Mouse (Mus musculus) MEL (cell line): Measurements from ENCODE around the gene Golph3l. TPM values are rescaled to one million over a fixed set of nuclear protein-coding genes. Genes with fewer than 3 reads are reported as not detected.

Experiments
- DNase-seq: peaks from one replicate; pipeline ENCODE4 v3.0.0; 2011; ENCODE audit warnings: low read depth, low spot score
- H3K27ac ChIP-seq: 2 replicates; pipeline ENCODE4 v1.5.1; 2012; ENCODE audit warnings: low read depth, mild to moderate bottlenecking, control low read depth, low read length, moderate library complexity; ENCODE audit not compliant: control insufficient read depth
- H3K27me3 ChIP-seq, 2 experiments: fragments of 150-350 bp in 1 of 2; sonication (generic) in 1 of 2; 2 replicates each; pipeline ENCODE4 v1.6.1; 2012; ENCODE audit warnings: low read length in 2 of 2, mild to moderate bottlenecking in 2 of 2, improper control_type of control experiment in 1 of 2, moderate library complexity in 1 of 2; ENCODE audit not compliant: insufficient read depth in 2 of 2, control insufficient read depth in 1 of 2
- H3K36me3 ChIP-seq, 2 experiments: 2 replicates each; pipeline ENCODE4 v1.6.1; 2012 to 2014; ENCODE audit warnings: low read length in 2 of 2, improper control_type of control experiment in 1 of 2, inconsistent platforms in 1 of 2, mild to moderate bottlenecking in 1 of 2; ENCODE audit not compliant: insufficient read depth in 2 of 2, control insufficient read depth in 1 of 2
- H3K4me1 ChIP-seq, 2 experiments: fragments of 150-350 bp in 1 of 2; sonication (generic) in 1 of 2; 2 replicates each; pipeline ENCODE4 v1.6.1; 2012; ENCODE audit warnings: low read length in 2 of 2, improper control_type of control experiment in 1 of 2, mild to moderate bottlenecking in 1 of 2; ENCODE audit not compliant: insufficient read depth in 2 of 2, control insufficient read depth in 1 of 2
- H3K4me3 ChIP-seq, 2 experiments: fragments of 150-350 bp in 1 of 2; sonication (generic) in 1 of 2; 2 replicates each; pipeline ENCODE4 v1.5.1; 2012; ENCODE audit warnings: low read depth in 2 of 2, low read length in 2 of 2, mild to moderate bottlenecking in 2 of 2, moderate library complexity in 2 of 2, control low read depth in 1 of 2, improper control_type of control experiment in 1 of 2; ENCODE audit not compliant: control insufficient read depth in 1 of 2, insufficient read depth in 1 of 2
- H3K79me2 ChIP-seq: 2 replicates; pipeline ENCODE4 v1.6.1; 2012; ENCODE audit warnings: mild to moderate bottlenecking, low read length, moderate library complexity; ENCODE audit not compliant: control insufficient read depth, poor library complexity, insufficient read depth
- H3K9ac ChIP-seq: 2 replicates; pipeline ENCODE4 v1.6.1; 2012; ENCODE audit warnings: low read depth, mild to moderate bottlenecking, control low read depth, low read length, moderate library complexity; ENCODE audit not compliant: control insufficient read depth, poor library complexity, severe bottlenecking
- H3K9me3 ChIP-seq: fragments of 150-350 bp; sonication (generic); replicated peaks from 2 replicates; pipeline ENCODE4 v1.6.1; 2012; ENCODE audit warnings: mild to moderate bottlenecking, low read length, improper control_type of control experiment, moderate library complexity; ENCODE audit not compliant: insufficient read depth
- BHLHE40 ChIP-seq: IDR thresholded peaks from 2 replicates; pipeline ENCODE4 v1.6.1; 2012; ENCODE audit warnings: low read depth, mild to moderate bottlenecking, inconsistent platforms, low read length, improper control_type of control experiment, borderline replicate concordance
- CHD2 ChIP-seq: IDR thresholded peaks from 2 replicates; pipeline ENCODE4 v1.6.1; 2011; ENCODE audit warnings: low read length, improper control_type of control experiment
- CTCF ChIP-seq, 3 experiments: IDR thresholded peaks in 2 of 3; conservative IDR thresholded peaks in 1 of 3; 2 replicates each; pipeline ENCODE4 v1.5.1; 2011 to 2012; ENCODE audit warnings: low read length in 3 of 3, low read depth in 2 of 3, mild to moderate bottlenecking in 2 of 3, improper control_type of control experiment in 1 of 3, inconsistent platforms in 1 of 3, mixed read lengths in 1 of 3, moderate library complexity in 1 of 3; ENCODE audit not compliant: control insufficient read depth in 1 of 3, insufficient read depth in 1 of 3, poor library complexity in 1 of 3, severe bottlenecking in 1 of 3
- E2F4 ChIP-seq: IDR thresholded peaks from 2 replicates; pipeline ENCODE4 v1.6.1; 2011; ENCODE audit warnings: low read depth, low read length, improper control_type of control experiment, borderline replicate concordance
- GABPA ChIP-seq: IDR thresholded peaks from 2 replicates; pipeline ENCODE4 v1.6.1; 2012; ENCODE audit warnings: low read depth, mild to moderate bottlenecking, inconsistent platforms, low read length, improper control_type of control experiment, moderate library complexity
- JUND ChIP-seq: IDR thresholded peaks from 2 replicates; pipeline ENCODE4 v1.6.1; 2011; ENCODE audit warnings: low read depth, mild to moderate bottlenecking, improper control_type of control experiment, low read length
- MAFK ChIP-seq: IDR thresholded peaks from 2 replicates; pipeline ENCODE4 v1.6.1; 2011; ENCODE audit warnings: low read depth, mild to moderate bottlenecking, low read length, improper control_type of control experiment, borderline replicate concordance
- MXI1 ChIP-seq: IDR thresholded peaks from 2 replicates; pipeline ENCODE4 v1.6.1; 2011; ENCODE audit warnings: mild to moderate bottlenecking, low read depth, low read length, improper control_type of control experiment
- MYB ChIP-seq: IDR thresholded peaks from 2 replicates; pipeline ENCODE4 v1.6.1; 2011; ENCODE audit warnings: mild to moderate bottlenecking, low read depth, low read length, improper control_type of control experiment
- NELFE ChIP-seq: IDR thresholded peaks from 2 replicates; pipeline ENCODE4 v1.6.1; 2011; ENCODE audit warnings: low read depth, low read length, improper control_type of control experiment
- NRF1 ChIP-seq: IDR thresholded peaks from 2 replicates; pipeline ENCODE4 v1.6.1; 2014; ENCODE audit warnings: low read depth, mild to moderate bottlenecking, inconsistent platforms, low read length, improper control_type of control experiment, moderate library complexity; ENCODE audit not compliant: poor library complexity, insufficient read depth, severe bottlenecking
- POLR2A ChIP-seq, 2 experiments: IDR thresholded peaks; 2 replicates each; pipeline ENCODE4 v1.6.1; 2011 to 2012; ENCODE audit warnings: low read length in 2 of 2, mild to moderate bottlenecking in 2 of 2, control low read depth in 1 of 2, improper control_type of control experiment in 1 of 2, low read depth in 1 of 2, moderate library complexity in 1 of 2; ENCODE audit not compliant: control insufficient read depth in 1 of 2, insufficient read depth in 1 of 2, poor library complexity in 1 of 2
- POLR2AphosphoS5 ChIP-seq: IDR thresholded peaks from 2 replicates; pipeline ENCODE4 v1.6.1; 2012; ENCODE audit warnings: low read depth, borderline replicate concordance, mild to moderate bottlenecking, inconsistent platforms, low read length, moderate library complexity, mixed read lengths
- TBP ChIP-seq: IDR thresholded peaks from 2 replicates; pipeline ENCODE4 v1.8.0; 2011; ENCODE audit warnings: low read depth, low read length, improper control_type of control experiment
- UBTF ChIP-seq: IDR thresholded peaks from 2 replicates; pipeline ENCODE4 v1.6.1; 2012; ENCODE audit warnings: low read depth, mild to moderate bottlenecking, inconsistent platforms, low read length, improper control_type of control experiment, moderate library complexity, borderline replicate concordance; ENCODE audit not compliant: insufficient read depth
- USF1 ChIP-seq: IDR thresholded peaks from 2 replicates; pipeline ENCODE4 v1.6.1; 2014; ENCODE audit warnings: low read depth, mild to moderate bottlenecking, inconsistent platforms, low read length, improper control_type of control experiment, moderate library complexity
- ZMIZ1 ChIP-seq: IDR thresholded peaks from 2 replicates; pipeline ENCODE4 v1.6.1; 2012; ENCODE audit warnings: low read depth, mild to moderate bottlenecking, inconsistent platforms, low read length, improper control_type of control experiment, moderate library complexity
- polyA plus RNA-seq, 2 experiments: library from polyadenylated mRNA; stranded (reverse) in 1 of 2; unstranded in 1 of 2; fragments of >175 nt in 1 of 2; fragments of >200 nt in 1 of 2; gene quantifications; 2 replicates each; pipeline versions ENCODE4 v1.2.1 to v1.2.4; 2012; ENCODE audit warnings: low replicate concordance in 2 of 2, low read depth in 1 of 2; ENCODE audit not compliant: insufficient read length in 2 of 2, insufficient read depth in 1 of 2, missing spikeins in 1 of 2
- total RNA-seq: library from RNA; depleted of rRNA; stranded (reverse); fragments of 300-350 nt; gene quantifications from 2 replicates; pipeline ENCODE4 v1.2.3, GENCODE M21; 2012

The Golph3l gene
- total and polyA plus RNA-seq, 3 experiments: 43.8 to 45.1 TPM; not detected in 1

- H3K27ac ChIP-seq: peak overlapping the region; percentile 32
- H3K4me1 ChIP-seq: peaks cover 45 to 55% of the 10 kb centered on the region in 2 experiments
- peaks cover 46 to 69% of the 10 kb centered on the region in 2 experiments for H3K36me3 ChIP-seq
- no peaks in the 10 kb centered on the region for H3K27me3 ChIP-seq
- TF ChIP-seq UBTF: no peak
- TF ChIP-seq CHD2: no peak
- no peak for TF ChIP-seq NRF1
- no peak for TF ChIP-seq POLR2AphosphoS5
- no peak for TF ChIP-seq MYB
- no peak for TF ChIP-seq GABPA
- TF ChIP-seq MXI1: no peak
- no peak for TF ChIP-seq TBP
- no peak for DNase-seq
- no peak overlapping the region for H3K4me3 ChIP-seq
- no peaks in the 10 kb centered on the region for H3K9me3 ChIP-seq
- H3K79me2 ChIP-seq: peaks cover 85% of the 10 kb centered on the region
- no peak overlapping the region for H3K9ac ChIP-seq
Observed at GRCm38 (mm10) chr3:95663486-95663885, 74.8 kb downstream of the Golph3l start.

- Histone ChIP-seq H3K4me1 (peaks cover 45 to 55% of the 10 kb centered on the region in 2 experiments), H3K27ac (peak overlapping the region; percentile 3; the same call in 1 of the 2 replicates), H3K9me3 (no peaks in the 10 kb centered on the region), H3K4me3 (no peak overlapping the region), H3K36me3 (peaks cover 46 to 69% of the 10 kb centered on the region in 2 experiments), H3K9ac (no peak overlapping the region), H3K27me3 (no peaks in the 10 kb centered on the region), H3K79me2 (peaks cover 80% of the 10 kb centered on the region)
- DNase-seq: peak; percentile 68
- TF ChIP-seq POLR2AphosphoS5 (0 out of 2 replicates have a peak, but pooled peaks have one; percentile 69), ZMIZ1 (no peak)
Observed at GRCm38 (mm10) chr3:95663969-95664608, 75.4 kb downstream of the Golph3l start.

- no peaks in the 10 kb centered on the region for H3K9me3 ChIP-seq
- H3K27me3 ChIP-seq: no peaks in the 10 kb centered on the region
- H3K4me1 ChIP-seq: peaks cover 45 to 55% of the 10 kb centered on the region in 2 experiments
- H3K79me2 ChIP-seq: peaks cover 78% of the 10 kb centered on the region
- no peak overlapping the region for H3K4me3 ChIP-seq
- DNase-seq: peak; percentile 83
- H3K9ac ChIP-seq: peak overlapping the region; percentile 4; the same call in 1 of the 2 replicates
- H3K36me3 ChIP-seq: peaks cover 44 to 69% of the 10 kb centered on the region in 2 experiments
- TF ChIP-seq BHLHE40 (no peak), NELFE (no peak), POLR2A (IDR thresholded peaks at IDR 0.05; ENCODE audit: control insufficient read depth in 1 of 2, insufficient read depth in 1 of 2, low read depth in 1 of 2, low read length in 2 of 2, poor library complexity in 1 of 2) (no peak), CTCF (IDR thresholded peaks at IDR 0.05 in 2 of 3, conservative IDR thresholded peaks at IDR 0.05 in 1 of 3; ENCODE audit: control insufficient read depth in 1 of 3, insufficient read depth in 1 of 3, low read depth in 2 of 3, low read length in 3 of 3, poor library complexity in 1 of 3, severe bottlenecking in 1 of 3) (no peak), USF1 (no peak), MYB (no peak), E2F4 (no peak), POLR2AphosphoS5 (no peak), MAFK (no peak), JUND (no peak)
- peak overlapping the region; percentile 39 for H3K27ac ChIP-seq
Observed at GRCm38 (mm10) chr3:95664940-95665352, 76.2 kb downstream of the Golph3l start.
